Mouse (Mus musculus) ovary, postnatal 10 days (tissue): ENCODE measurements around the gene Hfe2.
"Not testable (repeated sequence)": the region's sequence is repeated elsewhere in the genome, so short reads cannot be mapped to it uniquely, and the experiment has no call there.

Experiments used
- DNase-seq: peaks from one replicate; pipeline ENCODE4 v3.0.0; 2022; ENCODE audit warnings: low spot score

Hfe2 gene

GRCm38 (mm10) chr3:96524914-96525313, at the start of gene Hfe2:
Hfe2 (plus strand) TSS chr3:96525172.
- no peak for DNase-seq

GRCm38 (mm10) chr3:96477084-96477483, 47.9 kb upstream of the Hfe2 start:
- DNase-seq: no peak

- DNase-seq: no peak
Measured at GRCm38 (mm10) chr3:96477558-96477957, 47.4 kb upstream of the Hfe2 start.

DNA sequence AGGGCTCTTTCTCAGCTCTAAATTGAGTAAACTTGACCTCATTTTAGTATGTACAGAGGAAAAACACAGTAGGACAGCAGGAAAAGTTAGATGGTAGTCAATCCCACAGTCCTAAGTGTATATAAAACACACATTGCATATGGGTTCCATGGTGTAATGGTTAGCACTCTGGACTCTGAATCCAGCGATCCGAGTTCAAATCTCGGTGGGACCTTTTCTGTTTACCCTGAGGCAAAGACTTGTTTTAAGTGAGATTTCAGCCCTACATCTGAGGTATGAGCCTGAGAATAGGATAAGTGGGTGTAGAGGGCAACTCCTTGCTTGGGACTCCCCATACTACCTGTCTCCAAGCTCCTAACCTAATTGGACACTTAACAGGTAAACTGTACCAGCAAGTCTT, 45.7 kb upstream of the Hfe2 start:
- DNase-seq: no peak

- no peak for DNase-seq
Measured at GRCm38 (mm10) chr3:96480684-96481270, 44.2 kb upstream of the Hfe2 start.

- DNase-seq: no peak
Measured at GRCm38 (mm10) chr3:96481856-96482255, 43.1 kb upstream of the Hfe2 start.

DNA sequence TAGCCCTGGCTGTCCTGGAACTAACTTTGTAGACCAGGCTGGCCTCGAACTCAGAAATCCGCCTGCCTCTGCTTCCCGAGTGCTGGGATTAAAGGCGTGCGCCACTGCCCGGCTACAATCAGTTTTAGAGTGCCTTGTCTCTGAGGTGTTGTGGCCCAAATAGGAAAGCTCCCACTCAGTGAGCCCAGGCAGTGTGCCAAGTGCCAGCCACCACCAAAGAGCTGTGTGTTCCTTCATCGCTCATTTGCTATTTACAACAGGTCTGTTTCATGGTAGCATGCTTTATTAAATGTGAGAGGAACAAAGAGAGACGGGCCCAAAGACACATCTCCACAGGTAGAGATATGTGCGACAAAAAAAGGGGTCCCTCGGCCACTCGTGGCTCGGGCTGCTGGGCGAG, 42.5 kb upstream of the Hfe2 start:
- DNase-seq: no peak

GRCm38 (mm10) chr3:96483044-96483443, 41.9 kb upstream of the Hfe2 start:
- DNase-seq: not testable (repeated sequence)

- DNase-seq: no peak
Measured at GRCm38 (mm10) chr3:96483946-96484345, 41.0 kb upstream of the Hfe2 start.

- DNase-seq: no peak
Measured at GRCm38 (mm10) chr3:96484921-96485320, 40.1 kb upstream of the Hfe2 start.

GRCm38 (mm10) chr3:96485361-96485760, 39.6 kb upstream of the Hfe2 start:
- DNase-seq: no peak

DNA sequence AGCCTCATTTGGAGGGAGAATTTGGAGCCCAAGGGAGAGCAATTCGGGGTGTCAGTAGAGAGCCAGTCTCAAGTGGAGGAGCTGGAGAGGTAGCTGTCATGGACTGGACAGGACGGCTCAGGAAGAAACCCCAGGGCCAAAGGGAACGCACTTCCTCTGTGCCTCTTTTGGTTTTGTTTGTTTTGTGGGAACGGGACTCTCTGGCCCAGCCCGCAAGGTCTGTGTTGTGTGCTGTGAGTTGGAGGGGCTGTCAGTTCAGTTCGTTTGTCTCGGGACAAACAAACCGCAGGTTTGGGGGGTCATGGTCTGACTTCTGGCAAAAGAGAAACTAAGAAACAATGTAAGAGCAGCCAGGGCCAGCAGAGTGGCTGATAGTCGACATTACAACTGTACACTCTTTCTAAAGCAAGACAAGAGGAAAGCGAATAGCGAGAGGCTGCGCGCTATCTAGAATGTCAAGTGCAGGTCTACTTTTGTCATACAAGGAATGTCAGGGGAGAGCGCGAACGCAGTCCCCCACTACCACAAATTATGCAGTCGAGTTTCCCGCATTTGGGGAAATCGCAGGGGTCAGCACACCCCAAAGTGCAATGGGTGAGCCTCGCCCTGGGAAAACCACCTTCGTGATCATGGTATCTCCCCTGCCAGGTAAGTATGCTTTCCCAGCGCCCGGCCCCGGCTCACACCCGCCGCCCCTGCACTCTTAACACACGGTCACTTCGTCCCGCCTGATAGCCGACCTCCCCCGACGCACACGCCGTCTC, 38.7 kb upstream of the Hfe2 start:
- not testable (repeated sequence) for DNase-seq

GRCm38 (mm10) chr3:96486828-96487559, 38.0 kb upstream of the Hfe2 start:
- DNase-seq: not testable (repeated sequence)

GRCm38 (mm10) chr3:96487596-96488289, 37.2 kb upstream of the Hfe2 start:
- no peak for DNase-seq

GRCm38 (mm10) chr3:96488290-96488906, 36.6 kb upstream of the Hfe2 start:
- DNase-seq: not testable (repeated sequence)

- DNase-seq: not testable (repeated sequence)
Measured at GRCm38 (mm10) chr3:96488907-96489629, 35.9 kb upstream of the Hfe2 start.

DNA sequence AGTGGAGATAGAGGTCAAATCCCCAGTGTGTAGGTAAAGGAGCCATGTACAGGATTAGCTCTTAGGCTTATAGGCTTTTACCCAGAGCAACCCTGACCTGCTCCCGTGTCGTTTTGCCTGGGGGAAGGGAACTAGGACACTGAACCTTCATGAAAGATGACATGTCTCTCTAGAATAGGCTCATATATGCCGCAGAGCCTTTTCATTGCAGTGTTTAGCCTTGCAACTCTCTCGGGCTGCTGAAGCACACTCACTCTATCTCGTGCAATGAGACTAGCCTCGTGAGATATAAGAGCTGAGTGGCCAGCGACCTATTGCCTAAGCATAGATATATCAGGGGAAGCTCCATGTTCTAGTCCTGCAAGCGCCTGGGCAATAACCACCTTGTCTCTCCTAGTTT, 35.3 kb upstream of the Hfe2 start:
- not testable (repeated sequence) for DNase-seq

DNA sequence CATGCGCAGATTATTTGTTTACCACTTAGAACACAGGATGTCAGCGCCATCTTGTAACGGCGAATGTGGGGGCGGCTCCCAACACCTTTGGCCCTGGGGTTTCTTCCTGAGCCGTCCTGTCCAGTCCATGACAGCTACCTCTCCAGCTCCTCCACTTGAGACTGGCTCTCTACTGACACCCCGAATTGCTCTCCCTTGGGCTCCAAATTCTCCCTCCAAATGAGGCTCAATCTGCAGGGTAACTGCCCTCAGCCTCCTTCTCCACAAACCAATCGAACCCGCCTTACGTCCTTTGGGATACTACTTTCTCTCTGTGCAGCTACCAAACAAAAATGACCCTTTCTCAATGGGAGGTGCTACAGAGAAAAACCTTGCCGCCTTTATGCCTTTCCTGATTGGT, 30.5 kb upstream of the Hfe2 start:
- not testable (repeated sequence) for DNase-seq

DNA sequence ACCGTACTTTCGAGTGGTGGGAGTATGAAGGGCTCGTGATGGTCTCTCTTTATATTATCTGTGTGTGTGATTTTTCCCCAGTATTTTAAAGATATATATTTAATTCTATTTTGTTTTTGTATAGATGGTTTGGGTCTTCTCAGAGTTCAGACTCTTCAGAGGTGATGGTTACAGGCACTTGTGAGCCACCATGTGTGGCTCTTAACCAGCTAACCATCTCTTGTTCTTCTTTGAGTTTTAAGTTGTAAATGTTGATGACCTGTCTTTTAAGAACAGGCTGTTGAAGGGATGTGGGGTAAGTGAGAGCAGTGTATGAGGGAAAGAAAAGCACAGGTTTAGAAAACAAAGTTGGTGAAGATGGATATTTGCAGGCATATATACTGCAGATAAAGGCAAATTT, 30.1 kb upstream of the Hfe2 start:
- DNase-seq: no peak

DNA sequence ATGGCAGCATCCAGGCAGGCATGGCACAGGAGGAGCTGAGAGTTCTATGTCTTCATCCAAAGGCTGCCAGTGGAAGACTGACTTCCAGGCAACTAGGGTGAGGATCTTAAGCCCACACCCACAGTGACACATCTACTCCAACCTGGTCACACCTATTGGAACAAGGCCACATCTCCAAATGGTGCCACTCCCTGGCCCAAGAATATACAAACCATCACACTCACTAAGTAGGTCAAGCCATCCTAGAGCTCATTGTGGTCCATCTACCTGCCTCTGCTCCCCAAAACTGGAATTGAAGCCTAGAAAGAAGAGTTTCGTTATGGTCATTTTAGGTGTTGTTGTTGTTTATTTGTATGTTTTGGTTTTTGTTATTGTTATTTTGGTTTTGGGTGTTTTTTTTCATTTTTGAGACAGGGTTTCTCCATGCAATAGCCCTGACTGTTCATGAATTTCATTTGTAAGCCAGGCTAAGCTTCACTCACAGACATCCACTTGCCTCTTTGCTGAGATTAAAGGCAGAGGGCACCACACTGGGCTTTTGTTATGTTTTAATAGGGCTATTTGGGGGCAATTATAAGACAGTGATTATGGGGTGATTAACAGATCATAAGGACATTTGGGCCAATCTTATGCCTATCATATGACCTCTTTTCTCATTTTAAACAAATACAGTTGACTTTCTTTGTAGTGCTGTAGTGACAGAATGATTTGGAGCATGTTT, 29.3 kb upstream of the Hfe2 start:
- DNase-seq: no peak

DNA sequence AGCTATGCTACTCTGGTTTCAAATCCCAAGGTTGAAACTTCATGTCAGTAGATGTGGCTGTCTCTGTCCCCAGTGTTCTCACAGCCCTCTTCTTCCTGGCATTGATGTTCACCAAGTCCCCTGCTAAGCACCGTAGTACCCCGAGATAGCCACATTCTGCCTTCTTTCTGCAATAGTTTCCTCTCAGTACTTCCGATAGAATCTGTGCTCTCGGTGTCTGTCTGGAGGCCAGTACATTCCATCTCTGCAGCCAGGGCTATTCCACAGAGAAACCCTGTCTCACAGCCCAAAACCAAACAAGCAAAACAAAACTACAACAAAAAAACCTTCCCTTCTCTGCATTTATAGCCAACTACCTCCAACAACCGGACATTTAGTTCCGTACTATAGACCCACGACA, 28.8 kb upstream of the Hfe2 start:
- no peak for DNase-seq
